Comparison of ENCODE assay signal across 22 mouse cellular contexts in genomic region chr9:50924454-50924853, GRCm38 (mm10).
A peak's percentile ranks its signal among the peaks of the same experiment; 100 is the strongest.
DNase-seq lines count a peak whose midpoint lies in the region; ATAC-seq and TF ChIP-seq lines count a peak whose summit lies in the region.
"Had no signal": no experiment of that assay in that cellular context is flagged by ENCODE, and none has a peak within 500 bp of the region (broad histone marks: within the 10 kb centered on the region; RNA-seq: fewer than 3 reads in every experiment).

No protein-coding gene starts in this region.

- peaks cover 22 to 23% of the 10 kb centered on the region in 2 experiments for H3K4me1 ChIP-seq in MEL (ENCODE audit: control insufficient read depth in 1 of 2, insufficient read depth in 2 of 2, low read length in 2 of 2)
- H3K4me1 ChIP-seq in liver, embryonic 12.5 days: peaks cover 71% of the 10 kb centered on the region
- no peaks in the 10 kb centered on the region for H3K4me1 ChIP-seq in hindbrain, postnatal 0 days (ENCODE audit: insufficient read depth, low read length)
- H3K4me1 ChIP-seq: forebrain, embryonic 10.5 days; limb, embryonic 15.5 days; midbrain, embryonic 13.5 days; neural tube, embryonic 13.5 days had no signal

- TF ChIP-seq EP300 in MEL (IDR thresholded peaks at IDR 0.05; ENCODE audit: low read depth in 1 of 2, low read length in 2 of 2): peak; percentile 94 to 96

- ATAC-seq in erythroblast, adult 5-6 weeks (replicated peaks; ENCODE audit: low FRiP score, poor library complexity, severe bottlenecking): peak; percentile 77
- peak; percentile 84 for ATAC-seq in liver, embryonic 12.5 days
- ATAC-seq in megakaryocyte-erythroid progenitor cell, adult 5-6 weeks (replicated peaks; ENCODE audit: low FRiP score, low TSS enrichment, poor library complexity, severe bottlenecking): peak; percentile 95
- no peak for ATAC-seq in hindbrain, postnatal 0 days
- ATAC-seq: forebrain, postnatal 0 days; inflammation-experienced regulatory T-cells, adult 6 months; lung, postnatal 0 days; midbrain, embryonic 13.5 days had no signal

- H3K27me3 ChIP-seq in MEL (ENCODE audit: control insufficient read depth in 1 of 2, insufficient read depth in 2 of 2, low read length in 2 of 2): no peaks in the 10 kb centered on the region
- H3K27me3 ChIP-seq in liver, embryonic 12.5 days (replicated peaks): no peaks in the 10 kb centered on the region
- no peaks in the 10 kb centered on the region for H3K27me3 ChIP-seq in hindbrain, postnatal 0 days (ENCODE audit: insufficient read depth, low read length)
- H3K27me3 ChIP-seq: embryonic facial prominence, embryonic 13.5 days; limb, embryonic 15.5 days; midbrain, embryonic 13.5 days; neural tube, embryonic 13.5 days had no signal

- H3K9me3 ChIP-seq in MEL (replicated peaks; ENCODE audit: insufficient read depth, low read length): no peaks in the 10 kb centered on the region
- H3K9me3 ChIP-seq in liver, embryonic 12.5 days (replicated peaks): no peaks in the 10 kb centered on the region
- no peaks in the 10 kb centered on the region for H3K9me3 ChIP-seq in hindbrain, postnatal 0 days (ENCODE audit: low read length)
- H3K9me3 ChIP-seq: embryonic facial prominence, embryonic 13.5 days; forebrain, embryonic 10.5 days; limb, embryonic 15.5 days; midbrain, embryonic 13.5 days; neural tube, embryonic 13.5 days had no signal

- H3K9ac ChIP-seq in MEL (ENCODE audit: control insufficient read depth, low read depth, low read length, poor library complexity, severe bottlenecking): no peak overlapping the region
- H3K9ac ChIP-seq in liver, embryonic 12.5 days: peak overlapping the region; percentile 39; the same call in 1 of the 2 replicates
- H3K9ac ChIP-seq in hindbrain, postnatal 0 days (replicated peaks; ENCODE audit: low read length): no peak overlapping the region
- H3K9ac ChIP-seq: embryonic facial prominence, embryonic 13.5 days; forebrain, postnatal 0 days; limb, embryonic 15.5 days; midbrain, embryonic 13.5 days; neural tube, embryonic 13.5 days had no signal

- TF ChIP-seq POLR2A in MEL (IDR thresholded peaks at IDR 0.05; ENCODE audit: control insufficient read depth in 1 of 2, insufficient read depth in 1 of 2, low read depth in 1 of 2, low read length in 2 of 2, poor library complexity in 1 of 2): no peak

- no peak for TF ChIP-seq CTCF in MEL (IDR thresholded peaks at IDR 0.05 in 2 of 3, conservative IDR thresholded peaks at IDR 0.05 in 1 of 3; ENCODE audit: control insufficient read depth in 1 of 3, insufficient read depth in 1 of 3, low read depth in 2 of 3, low read length in 3 of 3, poor library complexity in 1 of 3, severe bottlenecking in 1 of 3)
- TF ChIP-seq CTCF in hindbrain, postnatal 0 days (IDR thresholded peaks at IDR 0.05; ENCODE audit: low read depth): no peak

- peak overlapping the region; percentile 53 for H3K4me2 ChIP-seq in liver, embryonic 12.5 days
- H3K4me2 ChIP-seq in hindbrain, postnatal 0 days (ENCODE audit: low read depth, low read length): no peak overlapping the region
- H3K4me2 ChIP-seq: embryonic facial prominence, embryonic 13.5 days; limb, embryonic 15.5 days; midbrain, embryonic 13.5 days; neural tube, embryonic 13.5 days had no signal

- H3K27ac ChIP-seq in MEL (ENCODE audit: control insufficient read depth, low read depth, low read length): peak overlapping the region; percentile 80
- H3K27ac ChIP-seq in liver, embryonic 12.5 days: peak overlapping the region; percentile 94
- no peak overlapping the region for H3K27ac ChIP-seq in hindbrain, postnatal 0 days
- H3K27ac ChIP-seq: embryonic facial prominence, embryonic 13.5 days; forebrain, embryonic 10.5 days; kidney, postnatal 0 days; limb, embryonic 15.5 days; midbrain, embryonic 13.5 days; neural tube, embryonic 13.5 days had no signal

- no peak for TF ChIP-seq RAD21 in MEL (IDR thresholded peaks at IDR 0.05; ENCODE audit: low read depth, low read length)

- H3K79me2 ChIP-seq in MEL (ENCODE audit: control insufficient read depth, insufficient read depth, low read length, poor library complexity): no peaks in the 10 kb centered on the region

- peaks cover 0 to 27% of the 10 kb centered on the region in 2 experiments for H3K36me3 ChIP-seq in MEL (ENCODE audit: control insufficient read depth in 1 of 2, insufficient read depth in 2 of 2, low read length in 2 of 2)
- peaks cover 15% of the 10 kb centered on the region for H3K36me3 ChIP-seq in liver, embryonic 12.5 days
- no peaks in the 10 kb centered on the region for H3K36me3 ChIP-seq in hindbrain, postnatal 0 days (ENCODE audit: insufficient read depth, low read length)
- H3K36me3 ChIP-seq: midbrain, embryonic 13.5 days had no signal

- H3K4me3 ChIP-seq in MEL (ENCODE audit: control insufficient read depth in 1 of 2, insufficient read depth in 1 of 2, low read depth in 2 of 2, low read length in 2 of 2): no peak overlapping the region
- H3K4me3 ChIP-seq in liver, embryonic 12.5 days: no peak overlapping the region
- no peak overlapping the region for H3K4me3 ChIP-seq in hindbrain, postnatal 0 days (ENCODE audit: low read length)
- H3K4me3 ChIP-seq: embryonic facial prominence, embryonic 13.5 days; forebrain, embryonic 10.5 days; limb, embryonic 15.5 days; midbrain, embryonic 13.5 days; neural tube, embryonic 13.5 days had no signal

- DNase-seq in MEL (ENCODE audit: low read depth, low spot score): peak; percentile 89
- no peak for DNase-seq in gastrocnemius, postnatal 4 days (ENCODE audit: low spot score in 2 of 2)
- no peak for DNase-seq in hindbrain, postnatal 0 days (ENCODE audit: low spot score)
- DNase-seq in layer of hippocampus, postnatal 10 days (ENCODE audit: low spot score in 2 of 2): no peak
- DNase-seq in cerebellum, adult 11-12 months: no peak
- DNase-seq: adrenal gland, postnatal 14 days; cerebellum, adult 9-10 months; forebrain, postnatal 0 days; gastrocnemius, postnatal 36 days; right cerebral cortex, postnatal 14 days; thymus, postnatal 14 days had no signal

TF ChIP-seq in MEL, 35 proteins besides CTCF, POLR2A, EP300 and RAD21:
- peak; percentile 73 for TF ChIP-seq TAL1 (IDR thresholded peaks at IDR 0.05; ENCODE audit: low read length)
- TF ChIP-seq ETS1 (IDR thresholded peaks at IDR 0.05; ENCODE audit: low read depth, low read length): peak; percentile 92
- TF ChIP-seq USF1 (IDR thresholded peaks at IDR 0.05; ENCODE audit: low read depth, low read length): no peak
- 0 out of 2 replicates have a peak, but pooled peaks have one; percentile 7 for TF ChIP-seq MAFK (IDR thresholded peaks at IDR 0.05; ENCODE audit: borderline replicate concordance, low read depth, low read length)
- no peak for TF ChIP-seq MAX (IDR thresholded peaks at IDR 0.05; ENCODE audit: low read length)
- TF ChIP-seq MYB (IDR thresholded peaks at IDR 0.05; ENCODE audit: low read depth, low read length): no peak
- no peak for TF ChIP-seq ZNF384 (IDR thresholded peaks at IDR 0.05; ENCODE audit: low read depth, low read length)
- TF ChIP-seq POLR2AphosphoS2 (IDR thresholded peaks at IDR 0.05; ENCODE audit: low read length): no peak
- no peak; the same call in 1 of the 2 replicates for TF ChIP-seq BHLHE40 (IDR thresholded peaks at IDR 0.05; ENCODE audit: borderline replicate concordance, low read depth, low read length)
- no peak for TF ChIP-seq KAT2A (conservative IDR thresholded peaks at IDR 0.05; ENCODE audit: low read depth, low read length)
- peak; percentile 92 for TF ChIP-seq SIN3A (IDR thresholded peaks at IDR 0.05; ENCODE audit: low read length)
- TF ChIP-seq ELF1 (IDR thresholded peaks at IDR 0.05; ENCODE audit: low read depth, low read length): no peak
- TF ChIP-seq GABPA (IDR thresholded peaks at IDR 0.05; ENCODE audit: low read depth, low read length): no peak
- TF ChIP-seq ZMIZ1 (IDR thresholded peaks at IDR 0.05; ENCODE audit: low read depth, low read length): no peak
- TF ChIP-seq MXI1 (IDR thresholded peaks at IDR 0.05; ENCODE audit: low read depth, low read length): no peak; the same call in 1 of the 2 replicates
- no peak for TF ChIP-seq E2F4 (IDR thresholded peaks at IDR 0.05; ENCODE audit: borderline replicate concordance, low read depth, low read length)
- TF ChIP-seq ZC3H11A (IDR thresholded peaks at IDR 0.05; ENCODE audit: low read depth, low read length): no peak
- no peak for TF ChIP-seq USF2 (IDR thresholded peaks at IDR 0.05; ENCODE audit: borderline replicate concordance in 1 of 2, insufficient read depth in 1 of 2, low read depth in 1 of 2, low read length in 2 of 2)
- TF ChIP-seq CHD1 (IDR thresholded peaks at IDR 0.05; ENCODE audit: low read depth, low read length): no peak
- TF ChIP-seq MEF2A (IDR thresholded peaks at IDR 0.05; ENCODE audit: extremely low read depth, insufficient replicate concordance, low read depth, low read length, poor library complexity, severe bottlenecking): no peak
- TF ChIP-seq UBTF (IDR thresholded peaks at IDR 0.05; ENCODE audit: borderline replicate concordance, insufficient read depth, low read depth, low read length): no peak
- TF ChIP-seq TCF12 (IDR thresholded peaks at IDR 0.05; ENCODE audit: low read depth, low read length): peak; percentile 94
- TF ChIP-seq POLR2AphosphoS5 (IDR thresholded peaks at IDR 0.05; ENCODE audit: borderline replicate concordance, low read depth, low read length): no peak
- TF ChIP-seq JUND (IDR thresholded peaks at IDR 0.05; ENCODE audit: low read depth, low read length): no peak
- TF ChIP-seq HCFC1 (IDR thresholded peaks at IDR 0.05; ENCODE audit: low read depth, low read length): 0 out of 2 replicates have a peak, but pooled peaks have one; percentile 27
- TF ChIP-seq GATA1 (IDR thresholded peaks at IDR 0.05; ENCODE audit: low read depth, low read length): peak; percentile 100
- no peak for TF ChIP-seq NELFE (IDR thresholded peaks at IDR 0.05; ENCODE audit: low read depth, low read length)
- TF ChIP-seq RCOR1 (IDR thresholded peaks at IDR 0.05; ENCODE audit: low read depth, low read length): peak; percentile 83
- TF ChIP-seq CHD2 (IDR thresholded peaks at IDR 0.05; ENCODE audit: low read length): no peak; the same call in 1 of the 2 replicates
- TF ChIP-seq NRF1 (IDR thresholded peaks at IDR 0.05; ENCODE audit: insufficient read depth, low read depth, low read length, poor library complexity, severe bottlenecking): no peak
- TF ChIP-seq ZKSCAN1 (IDR thresholded peaks at IDR 0.05; ENCODE audit: low read depth, low read length): no peak
- peak; percentile 55 for TF ChIP-seq TBP (IDR thresholded peaks at IDR 0.05; ENCODE audit: low read depth, low read length)
- 0 out of 2 replicates have a peak, but pooled peaks have one; percentile 16 for TF ChIP-seq MAZ (IDR thresholded peaks at IDR 0.05; ENCODE audit: low read depth, low read length)
- TF ChIP-seq SMC3 (IDR thresholded peaks at IDR 0.05; ENCODE audit: low read depth, low read length): no peak; the same call in 1 of the 2 replicates
- TF ChIP-seq MYC (IDR thresholded peaks at IDR 0.05; ENCODE audit: low read depth, low read length): no peak
